Mouse (Mus musculus): Measurements from ENCODE around the gene Ttll12.
A peak's percentile ranks its signal among the peaks of the same experiment; 100 is the strongest.

DNA sequence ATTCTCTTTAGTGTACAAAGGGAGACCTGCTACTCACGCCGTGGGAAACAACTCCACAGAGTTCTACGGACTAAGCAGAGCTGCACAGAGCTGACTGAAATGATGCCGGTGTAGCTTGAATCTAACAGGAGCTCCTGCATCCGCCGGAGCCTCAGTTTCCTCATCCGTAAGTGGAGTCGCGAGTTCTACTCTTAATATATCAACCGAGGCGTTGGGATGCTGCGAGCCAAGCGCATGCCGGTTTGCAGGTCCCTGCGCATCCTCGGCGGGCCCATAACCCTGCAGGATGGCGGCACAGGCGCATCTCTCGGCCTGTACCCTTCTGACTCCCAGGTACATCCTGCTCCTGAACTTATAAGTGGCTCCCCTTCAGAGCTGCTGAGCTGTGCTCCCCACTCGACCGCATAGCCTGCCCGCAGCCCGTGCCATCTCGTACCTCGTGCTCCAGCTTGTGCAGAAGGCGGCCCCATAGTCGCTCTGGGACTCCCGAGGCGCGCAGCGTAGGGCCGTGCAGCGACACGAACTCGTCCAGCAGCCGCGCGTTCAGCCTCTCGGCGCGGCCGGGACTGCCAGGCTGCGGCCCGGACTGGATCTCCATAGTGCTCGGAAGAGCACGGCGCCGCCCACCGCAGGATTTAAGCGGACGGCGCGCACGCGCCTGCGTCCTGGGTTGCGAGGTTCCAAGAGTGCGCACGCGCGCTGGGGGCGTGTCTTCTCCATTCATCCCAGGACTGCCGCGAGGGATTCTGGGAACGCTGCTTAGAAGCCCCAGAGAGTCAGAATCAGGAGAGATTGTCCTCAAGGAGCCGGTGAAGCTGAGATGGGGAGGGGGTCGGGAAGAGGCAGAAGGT is at the start of gene Ttll12:
- TF ChIP-seq CTCF (IDR thresholded peaks at IDR 0.05; ENCODE audit: low read depth, low read length) (no peak), POLR2A (IDR thresholded peaks at IDR 0.05; ENCODE audit: extremely low read depth, insufficient read depth, low read length) (peak; percentile 55; the same call in 1 of the 2 replicates)
